Mouse (Mus musculus): Measurements from ENCODE around the gene A730049H05Rik. TPM values are rescaled to one million over a fixed set of nuclear protein-coding genes. Genes with fewer than 3 reads are reported as not detected.

A730049H05Rik gene
- polyA plus RNA-seq, 1 experiment from 2014 or later, result 0.40 TPM

- Histone ChIP-seq H3K4me1 (no peaks in the 10 kb centered on the region), H3K9me3 (replicated peaks) (no peaks in the 10 kb centered on the region), H3K4me3 (no peak overlapping the region), H3K36me3 (no peaks in the 10 kb centered on the region), H3K4me2 (replicated peaks) (no peak overlapping the region), H3K27me3 (no peaks in the 10 kb centered on the region), H3K9ac (no peak overlapping the region), H3K27ac (no peak overlapping the region)
- WGBS, result 84% methylated on average over 2 of the region's 2 CpGs
- no peak for ATAC-seq (ENCODE audit: low FRiP score)
Measured at GRCm38 (mm10) chr6:92831106-92831505, 14.8 kb downstream of the A730049H05Rik start.

DNA sequence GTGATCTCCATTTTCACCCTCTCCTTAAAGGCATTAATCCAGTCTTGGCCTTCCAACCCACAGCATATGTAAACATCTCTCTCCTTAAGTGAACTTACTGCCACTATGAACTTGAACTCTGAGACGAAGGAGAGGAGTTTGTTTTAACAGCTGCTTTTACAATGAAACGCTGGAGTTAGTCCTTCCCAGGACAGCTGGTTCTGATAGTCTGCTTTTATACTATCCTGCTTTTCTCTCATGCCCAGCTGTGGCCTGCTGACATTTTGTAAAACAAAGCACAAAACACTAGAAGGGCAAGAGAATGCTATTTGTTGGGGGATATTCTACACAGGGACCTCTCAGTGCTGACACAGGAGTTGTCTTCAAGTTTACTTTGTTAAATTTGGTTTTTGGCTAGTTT is 25.7 kb downstream of the A730049H05Rik start:
- H3K9me3 ChIP-seq (replicated peaks), result no peaks in the 10 kb centered on the region
- WGBS, result 12% methylated on average over 2 of the region's 2 CpGs
- no peak overlapping the region for H3K4me3 ChIP-seq
- no peak for ATAC-seq (ENCODE audit: low FRiP score)
- no peak overlapping the region for H3K27ac ChIP-seq
- no peaks in the 10 kb centered on the region for H3K4me1 ChIP-seq
- H3K27me3 ChIP-seq, result no peaks in the 10 kb centered on the region
- H3K4me2 ChIP-seq (replicated peaks), result no peak overlapping the region
- no peaks in the 10 kb centered on the region for H3K36me3 ChIP-seq
- H3K9ac ChIP-seq, result no peak overlapping the region

DNA sequence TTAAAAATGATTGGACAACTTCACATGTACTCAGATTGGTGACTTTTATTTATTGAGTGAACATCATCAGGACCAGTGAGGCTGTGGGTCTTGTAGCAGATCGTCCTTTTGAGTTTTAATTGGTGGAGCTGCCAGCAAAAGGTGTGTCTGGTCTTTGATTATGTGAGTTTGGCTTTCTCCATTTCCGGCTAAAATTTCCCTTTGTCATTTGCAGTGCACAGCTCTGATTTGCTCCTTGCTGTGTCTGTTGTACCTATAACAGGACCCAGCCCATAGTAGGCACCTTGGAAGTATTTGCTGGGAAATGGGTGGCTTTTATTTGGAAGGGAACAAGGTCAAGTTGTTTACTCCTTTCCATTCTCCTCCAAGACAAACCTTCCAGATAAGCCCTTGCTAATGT is 27.2 kb downstream of the A730049H05Rik start:
- no peak for ATAC-seq (ENCODE audit: low FRiP score)
- 91% methylated on average over 2 of the region's 2 CpGs for WGBS

GRCm38 (mm10) chr6:92845898-92846297 is 29.6 kb downstream of the A730049H05Rik start:
- Histone ChIP-seq H3K27me3 (no peaks in the 10 kb centered on the region), H3K4me1 (peaks cover 6% of the 10 kb centered on the region), H3K9ac (no peak overlapping the region), H3K4me2 (replicated peaks) (no peak overlapping the region), H3K36me3 (no peaks in the 10 kb centered on the region), H3K4me3 (no peak overlapping the region), H3K9me3 (replicated peaks) (no peaks in the 10 kb centered on the region), H3K27ac (no peak overlapping the region)
- WGBS, result 86% methylated on average over 8 of the region's 8 CpGs
- ATAC-seq (ENCODE audit: low FRiP score), result no peak

More for the DNA sequence above, 27.2 kb downstream of the A730049H05Rik start:
- no peaks in the 10 kb centered on the region for H3K4me1 ChIP-seq
- no peak overlapping the region for H3K4me3 ChIP-seq
- no peak overlapping the region for H3K9ac ChIP-seq
- no peak overlapping the region for H3K4me2 ChIP-seq (replicated peaks)
- H3K27ac ChIP-seq, result no peak overlapping the region
- H3K36me3 ChIP-seq, result no peaks in the 10 kb centered on the region
- no peaks in the 10 kb centered on the region for H3K9me3 ChIP-seq (replicated peaks)
- H3K27me3 ChIP-seq, result no peaks in the 10 kb centered on the region

DNA sequence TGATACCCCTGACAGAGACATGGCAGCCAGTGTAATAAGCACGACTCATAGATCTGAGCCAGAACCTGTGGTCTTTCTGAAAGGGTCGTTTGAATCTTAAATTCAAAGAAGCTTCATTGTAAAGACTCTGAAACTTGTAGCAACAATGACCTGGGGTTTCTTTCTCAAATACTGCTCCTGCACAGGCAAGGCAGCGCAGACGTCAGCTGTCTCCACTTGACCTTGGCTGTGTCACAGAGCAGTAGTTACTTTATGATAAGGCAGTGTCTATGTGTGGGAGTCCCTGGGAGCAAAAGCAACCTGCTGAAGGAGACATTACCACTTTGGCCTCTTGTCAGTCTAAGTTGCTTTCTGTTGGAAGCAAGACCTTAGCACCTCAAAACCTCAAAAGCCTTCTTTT is 30.3 kb downstream of the A730049H05Rik start:
- no peak overlapping the region for H3K4me3 ChIP-seq
- no peaks in the 10 kb centered on the region for H3K9me3 ChIP-seq (replicated peaks)
- H3K9ac ChIP-seq, result no peak overlapping the region
- H3K4me2 ChIP-seq (replicated peaks), result no peak overlapping the region
- no peaks in the 10 kb centered on the region for H3K36me3 ChIP-seq
- peaks cover 6% of the 10 kb centered on the region for H3K4me1 ChIP-seq
- H3K27ac ChIP-seq, result no peak overlapping the region
- 65% methylated on average over 4 of the region's 4 CpGs for WGBS
- ATAC-seq (ENCODE audit: low FRiP score), result no peak
- H3K27me3 ChIP-seq, result no peaks in the 10 kb centered on the region

GRCm38 (mm10) chr6:92849208-92849607 is 32.9 kb downstream of the A730049H05Rik start:
- no peaks in the 10 kb centered on the region for H3K9me3 ChIP-seq (replicated peaks)
- H3K27ac ChIP-seq, result no peak overlapping the region
- no peak overlapping the region for H3K4me3 ChIP-seq
- peaks cover 6% of the 10 kb centered on the region for H3K4me1 ChIP-seq
- 0 out of 2 replicates have a peak, but pooled peaks cover 1% of the 10 kb centered on the region for H3K27me3 ChIP-seq
- H3K9ac ChIP-seq, result no peak overlapping the region
- ATAC-seq (ENCODE audit: low FRiP score), result no peak
- no peak overlapping the region for H3K4me2 ChIP-seq (replicated peaks)
- no peaks in the 10 kb centered on the region for H3K36me3 ChIP-seq
- WGBS, result 95% methylated on average over 9 of the region's 9 CpGs

- H3K9ac ChIP-seq, result no peak overlapping the region
- H3K4me1 ChIP-seq, result peaks cover 6% of the 10 kb centered on the region
- H3K4me3 ChIP-seq, result no peak overlapping the region
- 32% methylated on average over 5 of the region's 5 CpGs for WGBS
- peak; percentile 48 for ATAC-seq (ENCODE audit: low FRiP score)
- no peak overlapping the region for H3K4me2 ChIP-seq (replicated peaks)
- H3K9me3 ChIP-seq (replicated peaks), result no peaks in the 10 kb centered on the region
- H3K27me3 ChIP-seq, result 0 out of 2 replicates have a peak, but pooled peaks cover 3% of the 10 kb centered on the region
- H3K36me3 ChIP-seq, result no peaks in the 10 kb centered on the region
- H3K27ac ChIP-seq, result no peak overlapping the region
Measured at GRCm38 (mm10) chr6:92850250-92850649, 34.0 kb downstream of the A730049H05Rik start.

GRCm38 (mm10) chr6:92854873-92855272 is 38.6 kb downstream of the A730049H05Rik start:
- H3K4me2 ChIP-seq (replicated peaks), result no peak overlapping the region
- no peaks in the 10 kb centered on the region for H3K9me3 ChIP-seq (replicated peaks)
- no peak for ATAC-seq (ENCODE audit: low FRiP score)

DNA sequence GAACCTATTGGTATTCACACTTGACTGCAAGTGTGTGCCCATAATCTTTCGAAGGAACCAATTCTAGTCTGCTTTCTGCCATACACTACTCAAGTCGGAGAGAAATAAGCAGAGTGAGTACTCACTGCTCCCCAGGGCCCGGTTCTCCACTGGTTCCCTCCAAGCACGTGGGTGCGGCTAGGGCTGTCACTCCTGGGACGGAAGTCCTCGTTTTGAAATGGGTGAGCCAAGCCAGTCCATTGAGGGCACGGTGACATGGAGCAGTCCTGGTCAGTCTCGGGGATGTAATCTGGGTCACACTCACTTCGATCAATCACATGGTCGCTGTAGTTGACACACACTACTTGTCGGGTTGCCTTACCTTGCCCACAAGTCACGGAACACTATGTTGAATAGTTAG is 41.5 kb downstream of the A730049H05Rik start:
- no peaks in the 10 kb centered on the region for H3K9me3 ChIP-seq (replicated peaks)
- H3K4me3 ChIP-seq, result no peak overlapping the region
- no peaks in the 10 kb centered on the region for H3K36me3 ChIP-seq
- no peaks in the 10 kb centered on the region for H3K4me1 ChIP-seq
- no peak overlapping the region for H3K27ac ChIP-seq
- H3K27me3 ChIP-seq, result 0 out of 2 replicates have a peak, but pooled peaks cover 3% of the 10 kb centered on the region
- WGBS, result 88% methylated on average over 13 of the region's 13 CpGs
- ATAC-seq (ENCODE audit: low FRiP score), result no peak
- no peak overlapping the region for H3K4me2 ChIP-seq (replicated peaks)
- H3K9ac ChIP-seq, result no peak overlapping the region

More at GRCm38 (mm10) chr6:92854873-92855272, 38.6 kb downstream of the A730049H05Rik start:
- Histone ChIP-seq H3K4me3 (no peak overlapping the region), H3K4me1 (peaks cover 6% of the 10 kb centered on the region), H3K36me3 (no peaks in the 10 kb centered on the region), H3K27ac (no peak overlapping the region), H3K9ac (no peak overlapping the region), H3K27me3 (0 out of 2 replicates have a peak, but pooled peaks cover 3% of the 10 kb centered on the region)
- 86% methylated on average over 4 of the region's 4 CpGs for WGBS

DNA sequence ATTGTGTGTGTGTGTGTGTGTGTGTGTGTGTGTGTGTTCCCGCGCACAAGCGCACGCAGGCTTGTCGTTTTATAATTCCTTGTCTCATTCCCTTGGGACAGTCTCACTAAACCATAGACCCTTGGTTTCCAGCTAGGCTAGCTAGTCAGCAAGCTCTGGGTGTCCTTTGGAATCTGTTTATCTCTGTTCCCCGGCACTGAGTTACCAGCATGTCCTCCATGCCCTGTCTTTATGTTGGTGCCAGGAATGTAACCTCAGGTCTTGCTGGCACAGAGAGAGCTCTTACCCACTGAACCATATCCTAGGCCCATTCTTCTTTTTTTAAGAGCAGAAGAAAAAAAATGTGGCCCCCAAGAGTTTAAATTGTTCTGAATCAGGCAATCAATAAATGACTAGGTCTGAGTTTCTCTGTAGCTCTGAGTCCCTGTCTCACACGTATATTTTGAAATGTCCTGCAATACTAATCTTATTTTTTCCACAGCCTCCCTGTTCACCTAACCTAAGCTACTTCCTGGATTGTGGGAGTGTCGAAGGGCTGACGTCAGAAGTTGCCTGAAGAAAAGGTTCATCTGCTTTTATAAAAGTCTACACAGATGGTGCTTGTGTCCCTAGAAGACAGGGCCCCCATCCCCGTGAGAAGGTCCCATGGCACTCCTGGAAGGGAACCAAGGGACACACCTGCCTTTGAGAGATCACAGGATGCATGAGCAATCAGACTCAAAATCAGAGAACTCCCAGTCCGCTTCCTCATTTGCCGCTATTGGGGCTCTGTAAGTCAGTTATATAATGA is 42.6 kb downstream of the A730049H05Rik start:
- Histone ChIP-seq H3K9me3 (replicated peaks) (no peaks in the 10 kb centered on the region), H3K4me3 (no peak overlapping the region), H3K4me2 (replicated peaks) (no peak overlapping the region), H3K9ac (no peak overlapping the region), H3K27ac (no peak overlapping the region), H3K36me3 (no peaks in the 10 kb centered on the region), H3K4me1 (no peaks in the 10 kb centered on the region), H3K27me3 (0 out of 2 replicates have a peak, but pooled peaks cover 3% of the 10 kb centered on the region)
- WGBS, result 80% methylated on average over 12 of the region's 12 CpGs
- no peak for ATAC-seq (ENCODE audit: low FRiP score)

GRCm38 (mm10) chr6:92860285-92860912 is 44.1 kb downstream of the A730049H05Rik start:
- H3K9me3 ChIP-seq (replicated peaks), result no peaks in the 10 kb centered on the region
- H3K4me1 ChIP-seq, result no peaks in the 10 kb centered on the region
- WGBS, result 72% methylated on average over 5 of the region's 5 CpGs
- no peaks in the 10 kb centered on the region for H3K27me3 ChIP-seq
- ATAC-seq (ENCODE audit: low FRiP score), result no peak
- H3K4me2 ChIP-seq (replicated peaks), result no peak overlapping the region
- H3K27ac ChIP-seq, result no peak overlapping the region
- no peak overlapping the region for H3K9ac ChIP-seq
- H3K36me3 ChIP-seq, result no peaks in the 10 kb centered on the region
- no peak overlapping the region for H3K4me3 ChIP-seq

- no peak overlapping the region for H3K4me2 ChIP-seq (replicated peaks)
- WGBS, result 79% methylated on average over 9 of the region's 9 CpGs
- H3K4me1 ChIP-seq, result no peaks in the 10 kb centered on the region
- H3K27me3 ChIP-seq, result no peaks in the 10 kb centered on the region
- no peak overlapping the region for H3K27ac ChIP-seq
- H3K4me3 ChIP-seq, result no peak overlapping the region
- H3K9ac ChIP-seq, result no peak overlapping the region
- no peak for ATAC-seq (ENCODE audit: low FRiP score)
- H3K36me3 ChIP-seq, result no peaks in the 10 kb centered on the region
- no peaks in the 10 kb centered on the region for H3K9me3 ChIP-seq (replicated peaks)
Measured at GRCm38 (mm10) chr6:92862599-92862998, 46.3 kb downstream of the A730049H05Rik start.

Data from hindbrain, embryonic 12.5 days (tissue).